Mouse (Mus musculus): ENCODE data around the gene Dhx37.

The Dhx37 gene

DNA sequence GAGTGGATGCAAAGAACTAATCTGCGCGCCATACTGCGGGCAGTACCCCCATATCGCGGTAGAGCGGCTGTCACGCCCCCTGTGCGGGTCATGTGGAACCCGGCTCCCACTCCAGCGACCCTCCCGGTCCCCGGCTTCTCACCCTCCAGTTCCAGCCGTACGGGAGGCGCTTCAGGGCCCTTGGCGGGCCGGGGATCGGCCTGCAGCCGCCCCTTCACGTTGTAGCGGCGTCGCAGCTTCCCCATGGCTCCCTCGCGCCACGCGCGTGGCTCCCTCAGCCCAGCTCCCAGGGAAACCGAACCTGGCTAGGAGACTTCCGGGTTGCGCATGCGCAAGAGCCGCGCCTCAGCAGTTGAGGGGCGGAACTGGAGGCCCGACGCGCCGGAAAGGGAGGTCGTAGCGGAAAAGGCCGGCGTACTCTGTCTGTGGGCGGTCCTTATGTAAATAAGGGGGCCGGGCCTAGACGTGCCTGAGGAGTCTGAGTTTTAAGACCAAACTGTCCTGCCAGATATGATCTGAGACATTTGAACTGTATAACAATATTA is at the start of gene Dhx37:
Gene Dhx37, minus strand, starts transcription at position 329 of the 545 bp plus-strand sequence.
- DNase-seq (ENCODE audit: low spot score) = peak; percentile 98

DNA sequence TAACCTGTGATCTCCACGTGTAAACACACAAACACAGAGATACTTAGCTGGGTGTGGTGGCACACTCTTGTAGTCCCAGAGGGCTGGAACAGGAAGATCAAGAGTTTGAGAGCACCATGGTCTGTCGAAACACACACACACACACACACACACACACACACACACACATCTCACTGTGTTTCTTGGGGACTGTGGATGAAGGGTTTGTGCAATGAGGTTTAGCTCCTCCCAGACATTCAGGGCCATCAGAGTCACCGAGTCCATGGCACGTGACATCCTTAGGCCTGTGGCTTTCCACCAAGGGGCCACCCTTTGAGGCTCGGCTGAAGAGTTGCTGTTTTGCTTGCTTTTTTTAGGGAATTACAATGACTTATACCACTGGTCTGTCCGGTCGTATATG is 48.6 kb upstream of the Dhx37 start:
- DNase-seq (ENCODE audit: low spot score) = no peak

DNA sequence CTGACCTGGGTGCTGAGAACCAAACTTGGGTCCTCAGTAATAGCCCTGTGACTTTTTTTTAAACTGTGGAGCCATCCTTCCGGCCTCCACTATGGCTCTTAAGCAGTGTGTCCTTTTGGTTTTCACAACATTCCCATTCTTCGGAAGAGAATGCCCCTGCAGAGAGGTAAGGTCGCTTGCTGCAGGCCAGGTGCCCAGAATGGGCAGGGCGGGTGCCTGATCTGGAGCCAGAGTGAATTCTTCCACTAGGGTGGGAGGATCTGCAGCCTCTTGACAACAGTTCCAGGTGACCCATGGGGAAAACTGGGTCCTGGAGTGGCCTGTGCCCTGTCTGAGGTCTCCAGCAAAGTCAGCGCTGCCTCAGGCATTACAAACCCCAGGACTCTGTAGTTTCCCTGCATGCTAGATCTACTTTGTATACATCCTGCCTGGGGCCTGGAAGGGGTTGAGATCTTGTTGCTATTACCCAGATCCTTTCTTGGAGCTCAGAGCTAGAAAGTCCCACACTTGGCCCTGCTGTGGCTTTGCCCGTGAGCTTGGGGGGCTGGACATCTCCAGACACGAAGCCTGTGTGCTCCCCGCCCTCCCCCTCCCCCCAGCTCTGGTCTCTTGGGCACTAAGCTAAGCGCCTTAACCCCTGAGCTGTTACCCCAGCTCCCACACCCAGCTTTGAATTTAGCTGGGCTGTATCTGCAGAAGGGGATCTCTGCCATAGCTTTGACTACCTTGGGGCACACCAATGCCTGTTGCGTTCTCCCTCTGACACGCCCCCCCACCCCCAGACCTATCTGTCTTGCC is 46.7 kb upstream of the Dhx37 start:
- no peak for DNase-seq (ENCODE audit: low spot score)

DNA sequence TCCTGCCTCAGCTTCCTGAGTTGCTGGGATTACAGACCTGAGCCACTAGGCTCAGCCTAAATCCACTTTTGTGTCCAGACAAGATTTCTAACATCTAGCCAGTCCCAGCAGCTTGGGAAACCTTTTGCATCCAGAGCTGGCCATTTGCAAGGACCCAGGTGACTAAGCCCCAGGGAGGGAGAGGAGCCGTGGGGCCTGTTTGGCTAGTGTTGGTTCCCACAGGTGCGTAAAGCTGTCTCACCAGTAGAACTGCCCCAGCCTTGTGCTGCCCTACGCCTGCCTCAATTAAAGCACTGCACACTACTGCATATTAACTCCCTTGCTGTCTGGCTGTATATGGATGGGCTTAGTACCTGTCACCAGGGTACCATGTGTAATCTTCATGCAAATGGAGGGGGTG is 45.5 kb upstream of the Dhx37 start:
- DNase-seq (ENCODE audit: low spot score) = no peak

DNA sequence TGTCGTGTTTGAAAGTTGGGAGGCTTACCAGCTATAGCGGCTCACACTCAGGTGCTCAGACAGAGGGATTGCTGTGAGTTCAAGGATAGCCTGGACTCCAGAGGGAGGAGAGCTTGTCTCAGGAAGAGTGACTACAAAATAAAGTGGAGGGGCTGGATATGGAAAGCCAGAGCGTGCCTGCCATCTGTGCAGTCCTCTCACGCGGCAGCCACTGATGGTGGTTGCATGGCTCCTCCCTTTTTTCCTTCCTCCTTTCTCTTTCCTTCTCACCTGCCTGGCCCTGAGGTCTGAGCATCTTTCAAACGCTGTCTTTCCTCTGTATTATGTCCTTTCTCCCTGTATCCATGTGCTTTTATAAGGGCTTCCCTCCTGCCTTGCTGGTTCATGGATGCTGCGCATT is 44.1 kb upstream of the Dhx37 start:
- no peak for DNase-seq (ENCODE audit: low spot score)

DNA sequence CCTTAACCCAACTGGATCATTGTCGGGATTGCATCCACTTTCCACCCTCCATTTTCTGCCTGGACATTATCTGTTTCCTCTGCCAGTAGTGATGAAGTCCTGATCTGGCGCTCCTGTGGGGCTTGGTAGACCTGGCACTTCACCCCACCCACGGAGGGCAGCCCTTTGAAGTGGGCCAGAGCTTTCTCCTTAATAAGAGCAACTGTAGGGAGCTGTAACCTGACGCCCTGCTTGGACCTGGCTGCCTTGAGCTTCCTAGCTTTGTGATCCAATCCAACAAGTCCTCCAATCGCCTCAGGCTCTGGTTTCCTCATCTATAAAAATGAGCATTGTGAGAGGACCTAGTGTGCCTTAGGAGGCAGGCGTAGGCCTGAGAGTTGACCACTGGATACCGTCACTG is 43.6 kb upstream of the Dhx37 start:
- DNase-seq (ENCODE audit: low spot score) = no peak

DNA sequence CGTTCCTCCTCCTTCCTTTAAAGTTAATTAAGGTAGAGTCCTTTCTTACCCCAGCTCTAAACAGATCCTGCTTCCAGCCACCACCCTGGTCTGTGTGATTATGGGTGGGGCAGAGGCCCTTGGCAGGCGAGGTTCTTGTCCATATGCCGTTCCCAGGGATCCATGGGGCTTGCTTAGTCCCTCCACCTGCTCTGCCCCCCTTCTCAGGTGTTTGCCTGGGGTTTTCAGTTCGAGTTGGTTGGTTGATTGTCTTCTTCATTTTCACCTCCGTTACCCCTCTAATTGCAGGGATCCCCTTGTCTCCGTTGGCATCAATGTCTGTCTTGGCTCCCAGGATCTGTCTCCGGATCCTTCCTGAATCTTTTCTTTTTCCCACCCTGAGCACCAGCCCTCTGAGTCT is 42.9 kb upstream of the Dhx37 start:
- DNase-seq (ENCODE audit: low spot score) = no peak

DNA sequence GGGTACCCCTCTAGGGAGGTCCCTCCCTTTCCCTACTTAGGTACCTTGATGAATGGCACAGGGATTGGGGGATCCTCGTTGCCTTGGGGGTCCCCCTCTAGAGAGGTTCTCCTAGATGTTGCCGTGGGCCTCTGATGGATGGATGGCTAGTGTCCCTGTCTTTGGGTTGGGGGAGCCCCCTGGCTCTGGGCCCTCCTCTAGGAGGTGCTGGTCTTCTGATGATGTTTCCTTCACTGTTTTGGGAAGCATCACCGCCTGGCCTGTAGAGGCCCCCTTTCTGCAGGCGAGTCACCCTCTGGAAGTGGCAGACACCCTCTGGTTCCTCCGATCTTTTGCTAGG is 42.3 kb upstream of the Dhx37 start:
- peak; percentile 15 for DNase-seq (ENCODE audit: low spot score)

DNA sequence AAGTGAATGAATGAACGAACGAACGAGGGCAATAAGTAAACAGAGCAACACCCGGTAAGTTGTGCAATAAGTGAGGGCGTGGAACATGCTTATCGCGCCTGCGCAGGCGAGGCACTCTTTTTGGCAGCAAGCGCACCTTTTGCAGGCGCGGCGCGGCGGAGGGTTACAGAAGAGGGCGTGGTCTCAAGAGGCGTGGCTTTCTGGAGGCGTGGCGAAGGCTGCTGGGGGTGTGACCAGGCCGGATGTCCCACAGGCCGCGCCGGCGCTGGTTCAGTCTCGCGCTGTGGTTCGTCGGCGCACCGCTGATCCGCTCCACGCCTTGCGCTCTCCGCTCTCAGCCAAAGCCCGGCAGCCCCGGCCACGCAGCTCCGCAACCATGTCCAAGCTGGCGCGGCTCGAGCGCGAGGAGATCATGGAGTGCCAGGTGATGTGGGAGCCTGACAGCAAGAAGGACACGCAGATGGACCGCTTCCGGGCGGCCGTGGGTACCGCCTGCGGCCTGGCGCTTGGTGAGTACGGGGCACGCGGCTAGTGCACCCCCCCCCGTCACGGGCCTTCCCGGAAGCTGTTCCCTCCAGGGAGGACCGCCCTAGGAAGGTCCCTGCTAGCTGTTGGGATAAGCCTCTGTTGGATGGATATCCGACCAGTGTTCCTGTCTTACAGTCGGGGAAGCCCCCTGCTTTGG is 41.8 kb upstream of the Dhx37 start, which contains the start of gene Aacs:
Gene Aacs, plus strand, starts transcription at position 214 of the 685 bp plus-strand sequence.
- DNase-seq (ENCODE audit: low spot score) = peak; percentile 96

DNA sequence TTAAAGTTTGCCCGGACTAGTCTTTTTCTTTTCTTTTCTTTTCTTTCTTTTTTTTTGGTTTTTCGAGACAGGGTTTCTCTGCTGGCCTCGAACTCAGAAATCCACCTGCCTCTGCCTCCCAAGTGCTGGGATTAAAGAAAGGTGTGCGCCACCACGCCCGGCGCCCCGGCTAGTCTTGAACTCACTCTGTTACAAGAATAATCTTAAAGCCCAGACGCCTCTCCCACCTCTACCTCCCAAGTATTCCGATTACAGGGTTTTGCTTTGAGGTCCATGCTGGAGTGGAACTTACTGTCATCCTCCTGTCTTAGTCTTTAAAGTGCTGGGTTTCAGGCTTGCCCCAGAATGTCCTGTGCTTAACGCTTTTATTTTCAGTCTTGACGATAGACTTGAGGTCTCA is 41.1 kb upstream of the Dhx37 start:
- DNase-seq (ENCODE audit: low spot score) = no peak

DNA sequence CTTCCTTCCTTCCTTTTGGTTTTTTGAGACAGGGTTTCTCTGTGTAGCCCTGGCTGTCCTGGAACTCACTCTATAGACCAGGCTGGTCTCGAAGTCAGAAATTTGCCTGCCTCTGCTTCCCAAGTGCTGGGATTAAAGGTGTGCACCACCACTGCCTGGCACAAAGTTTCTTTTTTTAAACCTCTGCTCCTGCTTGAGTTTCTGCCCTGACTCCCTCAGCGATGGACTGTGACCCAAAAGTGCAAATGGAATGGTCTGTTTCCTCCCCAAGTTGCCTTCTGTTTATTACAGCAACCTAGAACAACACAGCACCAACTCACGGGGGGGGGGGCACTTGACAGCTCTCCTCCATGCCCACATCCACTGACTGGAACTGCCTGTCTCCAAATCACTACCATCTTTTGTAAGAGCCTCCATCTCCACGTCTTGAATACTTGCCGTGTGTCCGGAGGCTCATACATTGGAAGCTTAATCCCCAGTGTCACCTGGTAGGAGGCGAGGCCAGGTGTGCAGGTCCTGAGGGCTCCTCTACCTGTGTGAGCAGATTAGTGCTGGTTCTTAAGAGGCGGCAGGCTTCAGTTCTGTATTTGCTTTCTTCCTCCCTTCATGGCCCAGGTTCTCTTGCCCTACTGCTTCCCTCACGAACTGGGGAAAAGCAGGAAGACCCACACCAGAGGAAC is 39.0 kb upstream of the Dhx37 start:
- no peak for DNase-seq (ENCODE audit: low spot score)

DNA sequence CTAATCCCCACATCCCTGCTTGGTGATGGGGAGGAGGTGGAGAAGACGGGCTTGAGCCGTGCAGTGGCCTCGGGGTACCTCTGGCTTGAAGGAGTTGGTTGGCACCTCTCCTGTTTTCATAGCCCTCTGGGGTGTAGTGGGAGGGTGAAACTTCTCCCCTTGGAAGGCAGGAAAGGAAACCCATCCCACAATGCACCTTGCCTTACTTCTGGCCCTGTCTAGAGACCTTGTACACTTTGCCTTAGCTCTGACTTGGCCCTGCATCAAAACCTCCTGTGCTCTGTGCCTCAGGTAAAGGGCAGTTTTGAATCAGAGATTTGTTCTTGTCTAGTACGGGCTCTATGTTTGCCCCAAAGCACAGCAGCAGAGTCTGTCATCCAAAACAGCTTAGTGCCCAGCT is 36.8 kb upstream of the Dhx37 start:
- no peak for DNase-seq (ENCODE audit: low spot score)

DNA sequence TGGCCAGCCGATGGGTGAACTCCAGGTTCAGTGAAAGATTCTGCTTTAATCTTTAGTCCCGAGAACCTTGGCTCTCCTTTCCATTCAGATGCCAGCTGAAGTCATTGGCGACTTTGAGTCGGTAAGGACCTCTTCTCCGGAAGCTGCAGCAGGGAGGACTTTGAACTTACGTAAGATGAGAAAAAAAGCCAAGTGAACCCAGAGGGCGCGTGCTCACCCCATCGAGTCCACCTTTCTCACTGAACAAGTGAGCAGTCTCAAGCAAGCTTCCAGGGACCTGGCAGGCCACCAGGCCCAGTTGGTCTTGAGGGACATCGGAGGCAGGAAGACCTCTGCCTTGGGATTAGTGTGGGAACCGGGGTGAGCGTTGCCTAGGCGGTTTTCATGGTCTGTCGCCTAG is 33.3 kb upstream of the Dhx37 start:
- DNase-seq (ENCODE audit: low spot score) = no peak

DNA sequence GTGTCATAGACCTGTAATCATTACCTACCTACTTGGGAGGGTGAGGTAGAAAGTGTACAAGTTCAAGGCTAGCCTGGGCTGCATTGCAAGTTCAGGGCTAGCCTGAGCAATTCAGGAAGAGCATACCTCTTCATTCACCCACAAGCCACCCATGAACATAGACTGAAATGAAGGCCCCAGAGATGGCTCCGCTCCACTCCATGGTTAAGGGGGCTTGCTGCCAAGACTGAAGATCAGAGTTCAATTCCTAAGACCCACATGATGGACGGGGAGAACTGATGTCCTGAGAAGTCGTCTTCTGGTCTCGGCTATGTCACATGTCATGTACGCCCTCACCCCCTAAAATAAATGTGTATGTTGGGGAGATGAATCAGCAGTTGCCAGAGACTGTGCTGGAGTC is 32.6 kb upstream of the Dhx37 start:
- DNase-seq (ENCODE audit: low spot score) = no peak

DNA sequence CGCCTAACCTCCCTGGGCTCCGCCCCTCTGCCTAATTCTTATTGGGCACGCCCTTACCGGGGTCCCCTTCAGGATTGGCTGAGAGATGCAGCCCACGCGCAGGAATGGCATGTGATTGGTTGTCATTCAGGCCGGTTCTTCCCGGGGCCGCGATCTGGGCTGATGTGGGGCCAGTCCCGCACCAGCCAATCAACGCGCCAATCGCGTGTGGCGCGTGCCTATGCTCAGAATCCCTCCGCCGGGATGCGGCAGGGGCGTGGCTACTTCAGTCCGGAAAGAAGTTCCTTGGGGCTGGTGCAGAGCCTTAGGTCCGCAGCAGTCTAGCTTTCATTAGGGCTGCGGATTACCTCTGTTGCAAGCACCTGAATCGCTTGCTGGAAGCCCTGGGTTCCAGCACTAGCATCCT is 31.8 kb upstream of the Dhx37 start:
- peak; percentile 97 for DNase-seq (ENCODE audit: low spot score)

DNA sequence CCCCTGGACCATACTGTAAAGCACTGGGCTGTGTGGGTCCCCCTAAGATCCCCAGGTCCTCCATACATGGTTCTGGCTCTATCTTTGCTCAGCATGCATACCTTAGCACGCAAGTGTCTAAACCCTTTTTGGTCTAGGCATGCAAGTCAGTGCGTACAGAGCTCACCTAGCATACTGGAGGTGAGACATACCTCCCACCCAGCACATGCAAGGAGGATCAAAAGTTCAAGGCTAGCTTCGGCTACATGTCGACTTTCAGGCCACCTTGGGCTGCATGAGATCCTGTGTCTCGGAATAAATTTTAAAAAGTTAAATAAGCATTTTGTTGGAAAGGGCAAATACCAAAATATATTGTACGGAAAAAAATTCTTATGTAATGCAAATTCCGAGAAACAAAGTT is 31.3 kb upstream of the Dhx37 start:
- DNase-seq (ENCODE audit: low spot score) = no peak

DNA sequence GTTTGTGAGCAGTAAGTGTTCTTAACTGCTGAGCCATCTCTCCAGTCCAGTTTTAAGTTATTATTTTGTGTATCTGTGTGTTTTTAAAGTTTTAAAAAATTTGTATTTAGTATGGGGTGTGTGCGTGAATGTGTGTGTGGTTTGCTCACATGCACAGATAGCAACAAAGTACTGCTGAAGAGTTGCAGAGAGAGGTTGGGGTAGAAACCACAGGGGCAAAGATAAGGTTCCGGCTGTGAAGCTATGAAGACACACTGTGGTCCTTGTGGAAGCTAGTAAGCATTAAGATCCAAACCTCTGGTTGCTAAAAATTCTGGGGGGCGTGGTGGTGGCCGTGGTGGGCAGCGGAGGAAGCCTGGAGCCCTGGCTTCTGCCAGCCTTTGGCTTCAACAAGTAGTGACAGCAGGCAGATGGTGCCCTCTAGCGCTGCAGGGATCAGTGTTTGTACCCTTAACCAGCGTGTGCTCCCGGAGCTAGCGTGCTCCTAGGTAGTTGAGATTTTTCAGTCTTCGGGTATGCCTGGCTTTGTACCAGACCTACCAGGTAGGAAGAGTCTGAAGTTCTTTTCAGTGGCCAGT is 28.0 kb upstream of the Dhx37 start:
- DNase-seq (ENCODE audit: low spot score) = peak; percentile 54

DNA sequence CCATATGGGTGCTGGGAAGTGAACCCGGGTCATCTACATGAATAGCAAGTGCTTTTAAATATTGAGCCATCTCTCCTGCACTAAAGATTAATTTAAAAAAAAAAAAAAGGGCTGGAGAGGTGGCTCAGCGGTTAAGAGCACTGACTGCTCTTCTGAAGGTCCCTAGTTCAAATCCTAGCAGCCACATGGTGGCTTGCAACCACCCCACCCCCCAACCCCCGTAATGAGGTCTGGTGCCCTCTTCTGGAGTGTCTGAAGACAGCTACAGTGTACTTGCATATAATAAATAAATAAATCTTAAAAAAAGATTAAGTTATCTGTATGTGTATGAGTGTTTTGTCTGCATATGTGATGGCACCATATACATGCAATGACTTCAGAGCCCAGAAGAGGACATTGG is 26.7 kb upstream of the Dhx37 start:
- no peak for DNase-seq (ENCODE audit: low spot score)

DNA sequence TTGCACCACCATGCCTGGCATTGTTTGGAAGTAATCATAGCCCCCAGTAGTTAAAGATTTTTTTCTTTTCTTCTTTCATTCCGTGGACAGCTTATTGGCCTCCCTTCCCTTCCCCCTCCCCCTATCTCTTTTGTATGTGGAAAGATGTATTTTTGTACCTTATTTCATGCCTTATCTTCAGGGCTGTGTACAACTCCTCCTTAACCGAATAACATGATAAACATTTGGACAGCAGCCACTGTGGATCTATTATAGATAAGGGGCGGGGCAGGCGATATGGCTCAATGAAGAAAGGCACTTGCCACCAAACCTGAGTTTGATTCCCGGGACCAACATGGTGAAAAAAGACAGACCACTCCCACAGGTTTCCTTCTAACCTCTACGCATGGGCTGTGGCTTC is 23.6 kb upstream of the Dhx37 start:
- no peak for DNase-seq (ENCODE audit: low spot score)

DNA sequence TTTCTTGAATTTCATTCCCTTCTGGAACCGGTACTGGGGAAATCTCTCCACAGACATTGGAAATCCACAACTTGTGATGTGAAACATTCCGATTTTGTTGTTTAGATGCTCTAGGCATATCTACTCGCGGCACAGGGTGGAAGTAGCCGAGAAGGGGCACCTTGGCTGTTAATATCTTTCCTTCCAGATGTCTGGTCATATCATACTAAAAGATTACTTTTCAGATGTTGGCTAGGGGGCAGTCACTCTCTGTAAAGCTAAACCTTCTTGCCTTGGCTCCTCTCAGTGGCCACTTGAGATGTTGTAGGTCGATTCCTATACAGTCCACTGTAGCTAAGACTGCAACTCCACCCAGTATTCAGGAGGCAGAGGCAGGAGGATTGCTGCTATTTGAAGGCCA is 22.2 kb upstream of the Dhx37 start:
- DNase-seq (ENCODE audit: low spot score) = no peak

DNA sequence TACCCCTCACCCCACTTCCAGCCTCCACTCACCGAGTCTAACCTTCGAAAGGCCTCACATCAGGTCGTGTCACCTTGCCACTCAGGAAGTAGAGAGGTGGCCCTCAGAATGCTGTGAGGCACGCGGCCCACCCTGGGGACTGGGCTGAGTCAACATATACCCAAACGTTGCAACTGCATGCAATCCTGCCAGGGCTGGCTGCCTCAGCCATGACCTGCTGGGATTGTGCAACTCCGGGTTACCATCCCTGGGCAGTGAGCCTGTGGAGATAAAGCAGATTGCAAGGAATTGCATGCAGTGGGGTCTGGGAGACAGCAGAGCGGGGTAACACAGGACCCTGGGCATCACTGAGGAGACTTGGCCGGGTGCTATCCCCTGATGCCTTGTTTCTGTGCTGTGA is 18.7 kb upstream of the Dhx37 start:
- no peak for DNase-seq (ENCODE audit: low spot score)

DNA sequence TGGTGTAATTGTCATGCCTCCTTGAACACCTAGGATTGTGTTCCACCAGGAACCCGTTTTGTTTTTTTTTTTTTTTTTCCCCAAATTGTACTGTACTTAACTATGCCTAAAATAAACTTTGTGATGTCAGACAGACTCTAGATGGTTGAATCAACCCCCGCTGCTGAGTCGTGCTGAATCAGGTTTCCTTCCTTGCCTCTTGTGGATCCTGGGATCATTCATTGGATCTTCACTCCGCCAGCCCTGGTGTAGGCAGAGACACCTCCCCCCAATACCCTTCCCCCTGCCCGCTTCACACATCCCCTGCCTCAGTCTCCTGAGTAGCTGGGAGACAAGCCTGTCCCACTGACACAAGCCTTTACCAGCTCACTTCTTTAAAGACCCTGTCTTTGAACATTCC is 15.4 kb upstream of the Dhx37 start:
- no peak for DNase-seq (ENCODE audit: low spot score)

DNA sequence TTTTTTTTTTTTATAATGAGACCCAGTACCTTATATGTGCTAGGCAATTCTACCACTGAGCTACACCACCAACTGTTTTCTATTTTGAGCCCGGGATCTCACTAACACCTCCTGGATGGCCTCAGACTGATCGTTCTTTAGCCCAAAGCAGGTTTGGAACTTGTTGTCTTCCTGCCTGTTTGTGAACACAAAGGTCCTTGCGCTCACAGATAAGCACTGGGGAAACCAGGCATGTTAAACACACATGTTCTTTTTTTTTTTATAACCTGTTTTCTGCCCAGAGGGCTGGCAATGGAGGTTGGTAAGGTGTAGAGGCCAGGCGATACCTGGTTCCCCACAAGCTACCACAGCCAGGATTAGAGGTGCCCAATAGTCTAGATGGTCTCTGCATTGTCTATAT is 14.7 kb upstream of the Dhx37 start:
- DNase-seq (ENCODE audit: low spot score) = no peak
